Mouse (Mus musculus) megakaryocyte progenitor cell, adult 5-6 weeks (primary cell): ENCODE results near the gene Dars2. TPM values are rescaled to one million over a fixed set of nuclear protein-coding genes. Genes with fewer than 3 reads are reported as not detected.

Experiments
- total RNA-seq, 2 experiments: library from RNA; stranded (forward) in 1 of 2; stranded (reverse) in 1 of 2; fragments of 157-497, 149-512 nt in 1 of 2; fragments of 200-1000 nt in 1 of 2; gene quantifications; 2 replicates each; pipeline versions ENCODE4 v1.2.3 to v1.2.4; 2015 to 2017

Gene Dars2
- total RNA-seq, 2 experiments from 2014 or later: 40.5 to 43.6 TPM

Other genes with a start within 250 kb of the Dars2 start
- gene Rc3h1, start 164.2 kb downstream of the Dars2 start, total RNA-seq (2015): 30.1 and 31.4 TPM in 2 replicates
- gene Rc3h1, start 164.2 kb downstream of the Dars2 start, total RNA-seq (2017): 15.7 and 17.2 TPM in 2 replicates
- 0.20 and 0.27 TPM in 2 replicates for gene Serpinc1, start 92.1 kb downstream of the Dars2 start, total RNA-seq (2015)
- gene Serpinc1, start 92.1 kb downstream of the Dars2 start, total RNA-seq (2017): 0.04 and 0.17 TPM in 2 replicates
- gene Zbtb37, start 35.8 kb downstream of the Dars2 start, total RNA-seq (2015): 4.8 and 7.1 TPM in 2 replicates
- 3.6 and 6.4 TPM in 2 replicates for gene Zbtb37, start 35.8 kb downstream of the Dars2 start, total RNA-seq (2017)
- gene Cenpl, start 55 bp upstream of the Dars2 start, total RNA-seq (2015): 38.1 and 41.3 TPM in 2 replicates
- gene Cenpl, start 55 bp upstream of the Dars2 start, total RNA-seq (2017): 7.3 and 8.3 TPM in 2 replicates
- gene Klhl20, start 60.9 kb upstream of the Dars2 start, total RNA-seq (2015): 25.4 and 31.6 TPM in 2 replicates
- gene Klhl20, start 60.9 kb upstream of the Dars2 start, total RNA-seq (2017): 14.2 and 19.9 TPM in 2 replicates
- not detected in 2 replicates for gene Ankrd45, start 72.0 kb upstream of the Dars2 start, total RNA-seq (2015)
- not detected in 2 replicates for gene Ankrd45, start 72.0 kb upstream of the Dars2 start, total RNA-seq (2017)
- gene Tex50, start 88.7 kb upstream of the Dars2 start, total RNA-seq (2015): not detected in 2 replicates
- not detected in 2 replicates for gene Tex50, start 88.7 kb upstream of the Dars2 start, total RNA-seq (2017)
- 292 and 298 TPM in 2 replicates for gene Prdx6, start 180.6 kb upstream of the Dars2 start, total RNA-seq (2015)
- gene Prdx6, start 180.6 kb upstream of the Dars2 start, total RNA-seq (2017): 334 and 393 TPM in 2 replicates